Mouse (Mus musculus) cerebellum, adult (tissue): Measurements from ENCODE around the gene Pigx.
"Not testable (repeated sequence)": the region's sequence is repeated elsewhere in the genome, so short reads cannot be mapped to it uniquely, and the experiment has no call there.

Experiments
- ATAC-seq: cut with Nextera tagmentation; 2 replicates; pipeline ENCODE4 v1.9.2; 2017; ENCODE audit warnings: mild to moderate bottlenecking, moderate library complexity, mixed read lengths; ENCODE audit not compliant: insufficient number of reproducible peaks, low FRiP score, low TSS enrichment

Pigx gene

GRCm38 (mm10) chr16:32110951-32111699 lies 11.6 kb upstream of the Pigx start:
- 0 out of 2 replicates have a peak, but pooled peaks have one; percentile 26 for ATAC-seq

GRCm38 (mm10) chr16:32108578-32108977 lies 9.0 kb upstream of the Pigx start:
- ATAC-seq = no peak

- ATAC-seq = no peak
These were observed 8.6 kb upstream of the Pigx start for GRCm38 (mm10) chr16:32108170-32108569.

- no peak for ATAC-seq
These were observed 8.0 kb upstream of the Pigx start for GRCm38 (mm10) chr16:32107342-32108045.

- no peak for ATAC-seq
These were observed 6.2 kb upstream of the Pigx start for GRCm38 (mm10) chr16:32105698-32106097.

- ATAC-seq = no peak
These were observed 2.8 kb upstream of the Pigx start for GRCm38 (mm10) chr16:32102295-32102694.

GRCm38 (mm10) chr16:32098897-32099637 lies 473 bp downstream of the Pigx start:
- peak; percentile 45; the same call in 1 of the 2 replicates for ATAC-seq

GRCm38 (mm10) chr16:32097757-32098156 lies 1.8 kb downstream of the Pigx start:
- not testable (repeated sequence) for ATAC-seq

- ATAC-seq = no peak
These were observed 8.1 kb downstream of the Pigx start for GRCm38 (mm10) chr16:32091466-32091865.

GRCm38 (mm10) chr16:32087629-32088443 lies 11.7 kb downstream of the Pigx start:
- ATAC-seq = no peak

GRCm38 (mm10) chr16:32078991-32079511 lies 20.5 kb downstream of the Pigx start, which contains the start of gene Pak2:
Gene Pak2, minus strand, starts transcription at chr16:32079342.
- peak; percentile 92 for ATAC-seq

- ATAC-seq = peak; percentile 62
These were observed 21.0 kb downstream of the Pigx start for GRCm38 (mm10) chr16:32078408-32078990.

- no peak for ATAC-seq
These were observed 21.7 kb downstream of the Pigx start for GRCm38 (mm10) chr16:32077648-32078407.

GRCm38 (mm10) chr16:32076406-32076805 lies 23.1 kb downstream of the Pigx start:
- no peak for ATAC-seq

GRCm38 (mm10) chr16:32075762-32076161 lies 23.8 kb downstream of the Pigx start:
- no peak for ATAC-seq

GRCm38 (mm10) chr16:32070070-32070469 lies 29.5 kb downstream of the Pigx start:
- ATAC-seq = not testable (repeated sequence)

GRCm38 (mm10) chr16:32068389-32069300 lies 30.9 kb downstream of the Pigx start:
- no peak for ATAC-seq

- no peak for ATAC-seq
These were observed 32.6 kb downstream of the Pigx start for GRCm38 (mm10) chr16:32066899-32067298.
